Mouse (Mus musculus) spleen, adult 2 months (tissue): Measurements from ENCODE around the gene Smok2a.
"Not testable (repeated sequence)": the region's sequence is repeated elsewhere in the genome, so short reads cannot be mapped to it uniquely, and the experiment has no call there.

Experiments
- CTCF ChIP-seq: fragments of 200-500 bp; IDR thresholded peaks from 2 replicates; pipeline ENCODE4 v1.5.1; 2011; ENCODE audit warnings: mild to moderate bottlenecking, inconsistent platforms; ENCODE audit not compliant: insufficient read depth, insufficient read length, insufficient replicate concordance; ENCODE audit errors: extremely low read depth
- POLR2A ChIP-seq: fragments of 200-500 bp; IDR thresholded peaks from 2 replicates; pipeline ENCODE4 v1.6.1; 2011; ENCODE audit warnings: low read depth, low read length, inconsistent platforms

DNA sequence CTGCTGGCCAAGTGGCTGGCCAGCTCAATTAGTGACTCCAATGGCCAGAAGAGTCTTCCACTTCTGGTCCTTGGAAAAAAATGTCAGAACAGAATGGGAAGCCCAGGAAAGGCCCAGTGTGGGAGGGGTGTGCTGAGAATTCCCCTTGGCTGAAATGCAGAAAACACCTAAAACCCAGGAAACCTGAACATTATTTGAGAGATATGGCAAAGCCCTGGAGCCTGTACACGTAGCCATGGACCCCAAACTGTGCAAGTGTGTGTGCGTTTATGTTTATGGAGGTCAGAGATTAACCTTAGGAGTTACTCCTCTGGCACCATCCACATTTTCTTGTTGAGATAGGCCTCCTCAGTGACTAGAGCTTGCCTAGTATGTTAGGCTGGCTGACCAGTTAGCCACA, 22.2 kb upstream of the Smok2a start:
- not testable (repeated sequence) for TF ChIP-seq POLR2A, CTCF
